Mouse (Mus musculus) frontal cortex, postnatal 14 days (tissue): ENCODE data around the gene Rps29.

Experiments
- DNase-seq, 2 experiments: peaks; one replicate each; pipeline ENCODE4 v3.0.0; 2022; ENCODE audit warnings: low spot score in 2 of 2

Rps29 gene

GRCm38 (mm10) chr12:69158765-69159577, at the start of gene Rps29:
TSS of gene Rps29 (minus strand) at chr12:69159186.
- DNase-seq, result peak; percentile 98

DNA sequence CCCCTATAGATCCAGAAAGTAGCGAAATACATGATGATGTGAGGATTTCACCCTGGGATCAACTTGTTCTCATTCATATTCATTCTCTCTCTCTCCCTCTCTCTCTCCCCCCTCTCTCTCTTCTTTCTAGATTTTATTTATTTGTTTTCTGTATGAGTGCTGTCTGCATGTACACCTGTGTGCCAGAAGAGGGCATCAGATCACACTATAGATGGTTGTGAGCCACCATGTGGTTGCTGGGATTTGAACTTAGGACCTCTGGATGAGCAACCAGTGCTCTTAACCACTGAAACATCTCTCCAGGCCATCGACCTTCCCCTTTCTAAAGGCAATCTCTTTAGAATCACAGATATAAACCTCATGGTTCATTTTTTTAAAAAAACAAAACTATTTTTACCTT, 49.5 kb upstream of the Rps29 start:
- no peak for DNase-seq

- no peak for DNase-seq
Observed at GRCm38 (mm10) chr12:69207926-69208325, 48.9 kb upstream of the Rps29 start.

DNA sequence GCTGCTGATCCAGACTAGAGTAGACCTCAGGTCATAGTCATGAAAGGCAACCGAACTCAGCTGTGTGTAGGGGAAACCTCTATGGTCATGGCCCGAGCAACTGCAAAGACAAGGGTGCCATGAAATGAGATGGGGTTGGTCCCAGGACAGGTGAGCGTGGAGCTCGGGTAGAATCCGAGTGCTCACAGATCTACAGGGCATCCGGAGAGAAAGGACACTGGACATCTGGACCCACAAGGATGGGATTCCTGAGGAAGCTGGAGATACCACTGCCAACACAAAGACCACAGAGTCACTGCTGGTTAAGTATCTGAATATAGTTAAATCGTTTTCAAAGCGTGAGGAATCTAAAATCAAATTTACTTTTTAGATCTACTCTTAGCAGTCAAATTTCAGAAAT, 48.4 kb upstream of the Rps29 start:
- no peak for DNase-seq

DNA sequence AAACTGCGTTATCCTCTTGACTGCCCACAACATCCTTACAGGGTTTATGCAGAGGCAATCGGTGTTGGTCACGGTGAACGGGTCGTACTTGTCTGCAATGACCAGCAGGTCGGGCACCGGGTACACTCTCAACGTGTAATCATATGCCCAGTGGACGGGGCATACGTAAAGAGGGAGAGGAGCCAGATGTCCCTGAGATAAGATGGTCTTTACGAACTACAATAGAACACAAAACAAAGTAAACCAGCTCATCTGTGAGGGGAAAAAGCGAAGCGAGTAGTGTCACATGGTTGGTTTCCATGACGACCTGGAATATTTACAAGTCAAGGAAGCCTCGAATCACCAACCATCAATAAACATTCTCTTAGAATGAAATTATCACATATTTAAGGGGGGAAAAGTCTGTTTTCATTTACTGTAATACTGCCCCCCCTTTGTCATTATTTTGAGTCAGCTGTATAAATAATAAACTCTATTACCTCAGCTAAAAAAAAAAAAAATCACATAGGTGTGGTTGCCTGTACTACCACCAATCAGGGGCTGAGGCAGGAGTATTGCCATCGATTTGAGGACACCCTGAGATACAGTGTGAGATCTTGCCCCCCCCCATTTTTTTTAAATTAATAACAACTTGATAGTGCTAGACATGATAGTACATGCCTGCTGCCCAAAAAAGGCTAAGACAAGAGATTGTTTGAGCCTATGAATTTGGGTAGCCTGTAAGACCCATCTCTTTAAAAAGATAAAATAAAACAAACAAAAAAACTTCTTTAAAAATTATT, 45.3 kb upstream of the Rps29 start, which contains the start of gene Gm49384:
Gene Gm49384, minus strand, starts transcription at position 216 of the 782 bp plus-strand sequence.
- no peak for DNase-seq

DNA sequence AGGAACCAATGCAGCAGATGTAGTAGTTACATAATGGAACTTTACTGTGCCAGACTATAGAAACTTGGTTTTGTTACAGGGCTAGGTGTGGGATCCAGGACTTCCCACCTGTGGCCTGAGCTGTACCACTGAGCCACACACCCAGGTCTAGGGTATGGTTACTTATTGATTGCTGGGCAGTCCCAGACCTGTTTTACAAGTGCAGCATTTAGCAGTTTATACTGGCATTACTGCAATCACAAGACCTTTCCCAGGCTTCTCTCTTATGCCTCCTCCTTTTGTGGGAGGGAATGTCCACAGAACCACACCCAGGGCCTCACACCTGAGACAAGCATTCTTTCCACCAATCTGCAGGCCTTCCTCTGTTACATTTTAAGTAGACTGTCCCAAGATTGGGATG, 40.0 kb upstream of the Rps29 start:
- no peak for DNase-seq

DNA sequence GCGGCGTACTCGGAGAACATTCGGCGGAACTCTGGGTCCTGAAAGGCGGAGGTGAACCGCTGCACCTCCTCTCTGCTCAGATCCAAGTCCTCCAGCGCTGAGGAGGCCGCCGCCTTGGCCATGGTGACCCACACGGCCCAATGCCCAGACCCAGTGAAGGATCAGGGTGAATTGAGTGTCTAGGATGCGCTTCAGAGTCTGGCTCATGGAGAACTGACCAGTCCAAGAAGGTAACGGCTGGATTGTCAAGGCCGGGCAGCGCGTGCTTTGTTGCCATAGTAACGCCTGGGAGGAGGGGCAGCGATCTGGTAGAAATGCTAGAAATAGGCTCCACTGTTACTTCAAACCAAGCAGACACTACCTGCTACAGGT, 39.2 kb upstream of the Rps29 start, which contains the start of gene Dnaaf2:
Gene Dnaaf2, minus strand, starts transcription at position 266 of the 372 bp plus-strand sequence.
- peak; percentile 49 to 58 for DNase-seq

DNA sequence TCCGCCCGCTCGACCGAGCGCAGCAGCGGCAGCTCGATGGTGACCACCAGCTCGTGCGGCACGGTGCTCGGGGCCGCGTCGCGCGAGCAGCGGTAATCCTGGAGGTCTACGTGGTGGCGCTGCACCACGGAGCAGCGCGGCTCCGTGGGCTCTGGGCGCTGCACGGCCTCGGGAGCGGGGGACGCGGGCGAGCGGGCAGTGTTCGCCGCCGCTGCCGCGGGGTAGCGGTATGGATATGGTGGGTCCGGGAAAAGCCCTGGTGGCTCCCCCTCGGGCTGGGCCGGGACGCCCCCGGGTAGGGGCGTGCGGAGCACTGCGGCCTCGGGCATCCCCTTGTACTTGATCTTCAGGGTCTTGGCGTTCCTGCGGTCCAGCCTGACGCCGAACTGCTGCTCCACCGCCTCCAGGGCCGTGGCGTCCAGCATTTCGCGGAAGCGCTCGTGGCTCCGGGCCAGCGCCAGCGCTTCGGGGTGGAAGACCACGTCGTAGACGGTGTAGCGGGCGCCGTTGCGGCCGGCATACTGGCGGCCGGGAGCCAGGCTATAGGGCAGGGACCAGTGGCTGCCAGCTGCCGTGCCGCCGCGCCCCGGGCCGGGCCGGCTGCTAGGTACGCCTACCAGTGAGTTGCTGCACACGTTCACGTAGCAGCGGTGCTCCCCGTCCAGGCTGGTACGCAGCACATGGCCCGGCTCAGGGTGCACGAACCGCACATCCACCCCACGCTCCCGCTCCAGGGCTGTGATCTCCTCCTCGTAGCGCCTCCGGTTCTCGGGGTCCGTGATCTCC, 38.6 kb upstream of the Rps29 start:
- peak in 1 of 2 experiments; percentile 19 for DNase-seq

- peak; percentile 31 to 60 for DNase-seq
Observed at GRCm38 (mm10) chr12:69196444-69197377, 37.7 kb upstream of the Rps29 start, which contains the start of gene Gm49383. TSS of gene Gm49383 (minus strand) at chr12:69197104.

DNA sequence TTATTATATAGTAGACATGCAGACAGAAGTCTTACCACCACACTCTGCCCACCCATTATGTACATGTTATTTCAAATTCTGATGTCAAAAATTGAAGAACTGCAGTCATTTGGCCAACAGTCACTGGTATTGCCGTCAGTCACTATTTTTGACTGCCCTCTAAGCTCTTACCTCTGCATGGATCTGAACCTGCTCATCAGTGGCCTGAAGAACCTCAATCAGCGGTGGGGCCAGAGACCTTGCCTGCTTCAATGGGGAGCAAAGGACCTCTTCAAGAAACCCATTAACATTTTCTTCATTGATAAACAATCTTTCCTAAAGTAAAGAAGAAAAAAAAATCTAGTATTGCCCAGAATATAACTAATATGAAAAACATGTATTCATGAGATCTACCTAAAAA, 33.7 kb upstream of the Rps29 start:
- DNase-seq, result no peak

- no peak for DNase-seq
Observed at GRCm38 (mm10) chr12:69191396-69191795, 32.4 kb upstream of the Rps29 start.

DNA sequence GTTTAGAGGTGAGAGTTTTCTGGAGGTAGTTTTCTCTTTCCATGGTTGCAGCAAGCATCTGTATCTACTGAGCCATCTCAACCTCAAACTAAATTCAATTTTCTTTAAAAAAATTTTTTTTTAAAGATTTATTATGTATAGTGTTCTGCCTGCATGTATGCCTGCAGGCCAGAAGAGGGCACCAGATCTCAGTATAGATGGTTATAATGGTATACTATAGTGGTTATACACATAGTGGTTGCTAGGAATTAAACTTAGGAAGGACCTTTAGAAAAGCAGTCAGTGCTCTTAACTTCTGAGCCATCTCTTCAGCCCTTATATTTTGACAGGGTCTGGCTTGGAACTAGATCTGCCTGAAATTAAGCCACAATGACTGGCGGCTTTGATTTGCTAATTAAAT, 31.5 kb upstream of the Rps29 start:
- no peak for DNase-seq

DNA sequence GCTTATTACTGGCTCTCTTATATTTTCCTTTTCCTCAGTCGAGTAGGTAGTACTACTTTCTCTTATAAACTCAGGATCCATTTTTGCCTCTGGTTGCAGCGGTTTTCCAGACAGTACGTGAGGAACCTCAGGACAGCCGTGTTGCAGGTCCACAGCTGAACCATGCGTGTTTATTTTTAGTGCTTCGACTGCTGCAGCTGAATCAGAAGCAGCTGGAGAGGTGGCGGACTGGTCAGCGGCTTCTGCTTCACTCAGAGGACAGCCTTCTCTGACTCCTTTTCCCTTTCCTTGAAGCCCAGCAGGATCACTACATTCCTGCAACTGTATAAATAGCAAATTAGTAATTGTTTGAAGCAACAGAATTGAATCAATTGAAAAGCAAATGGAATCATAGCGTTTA, 31.1 kb upstream of the Rps29 start:
- DNase-seq, result no peak

DNA sequence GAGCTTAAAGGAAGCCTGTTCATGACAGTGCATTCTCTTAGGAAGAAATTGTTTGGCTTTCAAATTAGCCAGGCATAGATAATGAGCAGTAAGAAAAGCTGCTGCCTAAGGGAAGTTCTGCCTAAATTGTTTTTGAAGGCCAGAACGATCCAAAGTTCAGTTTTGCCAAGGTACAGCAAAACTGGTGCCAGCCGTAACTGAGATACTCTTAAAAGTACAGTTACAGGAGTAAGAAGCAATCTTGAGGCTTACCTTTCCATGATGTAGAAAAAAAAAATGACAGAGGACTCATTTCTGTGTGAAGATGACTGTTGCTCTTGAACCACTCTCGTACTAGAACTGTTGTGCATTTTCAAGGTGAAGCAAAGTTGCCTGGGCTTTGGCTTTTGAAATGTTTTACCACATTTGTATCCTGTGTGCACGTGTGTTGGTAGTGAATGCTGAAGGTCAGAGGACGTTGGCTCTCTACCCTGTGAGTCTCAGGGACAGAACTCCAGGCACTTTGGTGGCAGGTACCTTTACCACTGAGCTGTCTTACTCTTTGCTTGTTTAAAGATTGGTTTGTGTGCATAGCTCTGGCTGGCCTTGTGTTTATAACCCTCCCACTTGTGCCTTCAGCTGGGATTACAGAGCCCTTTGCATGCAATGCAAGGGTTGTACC, 28.0 kb upstream of the Rps29 start:
- DNase-seq, result no peak

GRCm38 (mm10) chr12:69185371-69185770, 26.4 kb upstream of the Rps29 start:
- no peak for DNase-seq

DNA sequence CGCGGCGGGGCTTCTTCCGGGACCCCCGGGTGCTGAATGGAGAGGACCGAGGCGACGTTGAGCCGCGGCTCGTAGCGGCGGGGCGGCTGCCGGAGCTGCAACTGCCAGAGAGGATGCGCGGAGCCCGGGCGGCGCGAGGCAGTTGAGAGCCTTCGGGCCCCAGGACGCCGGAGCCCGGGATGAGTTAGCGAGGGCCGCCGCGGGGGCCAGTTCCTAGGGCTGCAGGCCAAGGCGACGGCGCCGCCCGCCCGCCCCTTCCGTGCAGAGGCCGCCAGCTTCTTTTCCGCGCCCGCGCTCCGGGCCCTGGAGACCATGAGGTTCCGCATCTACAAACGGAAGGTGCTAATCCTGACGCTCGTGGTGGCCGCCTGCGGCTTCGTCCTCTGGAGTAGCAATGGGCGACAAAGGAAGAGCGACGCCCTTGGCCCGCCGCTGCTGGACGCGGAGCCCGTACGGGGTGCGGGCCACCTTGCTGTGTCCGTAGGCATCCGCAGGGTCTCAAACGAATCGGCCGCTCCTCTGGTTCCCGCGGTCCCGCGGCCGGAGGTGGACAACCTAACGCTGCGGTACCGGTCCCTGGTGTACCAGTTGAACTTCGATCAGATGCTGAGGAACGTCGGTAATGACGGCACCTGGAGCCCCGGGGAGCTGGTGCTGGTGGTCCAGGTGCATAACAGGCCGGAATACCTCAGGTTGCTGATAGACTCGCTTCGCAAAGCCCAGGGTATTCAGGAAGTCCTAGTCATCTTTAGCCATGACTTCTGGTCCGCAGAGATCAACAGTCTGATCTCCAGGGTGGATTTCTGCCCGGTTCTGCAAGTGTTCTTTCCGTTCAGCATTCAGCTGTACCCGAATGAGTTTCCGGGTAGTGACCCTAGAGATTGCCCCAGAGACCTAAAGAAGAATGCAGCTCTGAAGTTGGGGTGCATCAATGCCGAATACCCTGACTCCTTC, 25.6 kb upstream of the Rps29 start:
- peak in 1 of 2 experiments; percentile 53 for DNase-seq

GRCm38 (mm10) chr12:69183583-69184308, 24.8 kb upstream of the Rps29 start, which contains the start of the genes Rpl36al and Mgat2:
TSS of gene Rpl36al (minus strand) at chr12:69184083.
TSS of gene Mgat2 (plus strand) at chr12:69184157.
- peak; percentile 95 to 99 for DNase-seq

GRCm38 (mm10) chr12:69181800-69182199, 22.8 kb upstream of the Rps29 start:
- no peak for DNase-seq
